Mouse (Mus musculus) thymus, postnatal 10 days (tissue): ENCODE measurements around the gene Gcn1l1.
"Not testable (repeated sequence)": the region's sequence is repeated elsewhere in the genome, so short reads cannot be mapped to it uniquely, and the experiment has no call there.

Source experiments
- DNase-seq, 2 experiments: peaks; one replicate each; pipeline ENCODE4 v3.0.0; 2021; ENCODE audit warnings: low spot score in 2 of 2

The Gcn1l1 gene

DNA sequence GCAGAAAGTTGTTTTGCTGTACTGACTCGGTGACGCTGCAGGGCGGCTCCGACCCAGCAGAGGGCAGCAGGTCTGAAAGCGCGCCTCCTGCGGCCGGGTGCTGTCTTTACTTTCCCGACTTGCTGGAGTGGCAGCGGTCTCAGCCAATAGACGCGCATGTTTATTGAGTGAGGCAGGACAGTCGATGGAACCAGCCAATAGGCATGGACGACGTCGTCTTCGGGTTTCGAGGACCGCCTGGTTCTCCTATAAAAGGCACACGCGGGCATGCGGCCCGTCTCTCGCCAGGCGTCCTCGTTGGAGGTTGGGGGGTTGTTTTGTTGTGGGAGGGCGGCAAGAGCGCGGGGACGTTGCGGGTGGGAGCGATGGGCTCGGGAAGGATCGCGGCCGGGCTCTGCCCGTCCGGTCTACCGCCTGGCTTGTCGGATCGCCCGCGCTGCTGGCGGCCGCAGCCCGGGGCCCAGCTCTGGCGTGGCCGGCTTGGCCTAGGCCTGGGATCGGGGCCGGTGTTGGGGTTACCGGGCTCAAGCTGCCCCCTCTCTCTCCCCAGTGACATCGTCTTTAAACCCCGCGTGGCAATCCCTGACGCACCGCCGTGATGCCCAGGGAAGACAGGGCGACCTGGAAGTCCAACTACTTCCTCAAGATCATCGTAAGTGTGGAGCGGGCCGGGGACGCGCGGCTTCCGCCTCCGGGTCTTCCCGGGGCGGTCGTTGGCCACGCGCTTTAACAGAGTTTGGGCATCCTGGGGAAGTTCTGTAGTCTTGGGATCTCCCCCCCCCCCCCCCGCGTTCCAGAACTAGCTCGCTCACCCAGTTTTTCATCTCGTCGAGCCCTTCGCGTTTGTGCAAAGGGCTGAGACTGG is 5.6 kb upstream of the Gcn1l1 start, which contains the start of gene Rplp0:
TSS of gene Rplp0 (plus strand) at position 231 of the 865 bp plus-strand sequence.
- DNase-seq: peak; percentile 99

DNA sequence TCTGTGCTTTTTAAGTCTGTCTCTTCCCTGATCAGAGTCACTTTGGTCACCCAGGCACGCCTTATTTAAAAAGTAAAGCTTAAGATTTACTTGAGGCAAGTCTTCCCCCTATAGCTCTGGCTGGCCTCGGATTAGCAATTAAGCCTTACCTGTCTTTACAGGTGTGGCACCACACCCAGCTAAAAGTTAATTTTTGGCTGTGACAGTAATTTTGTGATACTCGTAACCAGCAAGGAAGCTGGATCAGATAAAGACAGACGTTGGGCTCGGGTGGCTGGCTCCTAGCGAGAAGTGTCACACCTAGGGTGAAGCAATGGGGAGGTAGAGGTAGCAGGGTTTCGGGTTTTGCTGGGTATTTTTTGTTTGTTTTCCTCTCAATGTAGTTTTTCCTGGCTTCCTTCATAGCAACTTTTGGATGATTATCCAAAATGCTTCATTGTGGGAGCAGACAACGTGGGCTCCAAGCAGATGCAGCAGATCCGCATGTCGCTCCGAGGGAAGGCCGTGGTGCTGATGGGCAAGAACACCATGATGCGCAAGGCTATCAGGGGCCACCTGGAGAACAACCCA is 4.6 kb upstream of the Gcn1l1 start:
- DNase-seq: no peak

- no peak for DNase-seq
These were observed 1.1 kb upstream of the Gcn1l1 start for GRCm38 (mm10) chr5:115563771-115564585.

- no peak for DNase-seq
These were observed 349 bp downstream of the Gcn1l1 start for GRCm38 (mm10) chr5:115565403-115565802.

GRCm38 (mm10) chr5:115568681-115569080 is 3.6 kb downstream of the Gcn1l1 start:
- DNase-seq: no peak

- no peak for DNase-seq
These were observed 4.3 kb downstream of the Gcn1l1 start for GRCm38 (mm10) chr5:115569308-115569707.

GRCm38 (mm10) chr5:115569721-115570120 is 4.7 kb downstream of the Gcn1l1 start:
- DNase-seq: no peak

- no peak for DNase-seq
These were observed 6.0 kb downstream of the Gcn1l1 start for GRCm38 (mm10) chr5:115571086-115571485.

DNA sequence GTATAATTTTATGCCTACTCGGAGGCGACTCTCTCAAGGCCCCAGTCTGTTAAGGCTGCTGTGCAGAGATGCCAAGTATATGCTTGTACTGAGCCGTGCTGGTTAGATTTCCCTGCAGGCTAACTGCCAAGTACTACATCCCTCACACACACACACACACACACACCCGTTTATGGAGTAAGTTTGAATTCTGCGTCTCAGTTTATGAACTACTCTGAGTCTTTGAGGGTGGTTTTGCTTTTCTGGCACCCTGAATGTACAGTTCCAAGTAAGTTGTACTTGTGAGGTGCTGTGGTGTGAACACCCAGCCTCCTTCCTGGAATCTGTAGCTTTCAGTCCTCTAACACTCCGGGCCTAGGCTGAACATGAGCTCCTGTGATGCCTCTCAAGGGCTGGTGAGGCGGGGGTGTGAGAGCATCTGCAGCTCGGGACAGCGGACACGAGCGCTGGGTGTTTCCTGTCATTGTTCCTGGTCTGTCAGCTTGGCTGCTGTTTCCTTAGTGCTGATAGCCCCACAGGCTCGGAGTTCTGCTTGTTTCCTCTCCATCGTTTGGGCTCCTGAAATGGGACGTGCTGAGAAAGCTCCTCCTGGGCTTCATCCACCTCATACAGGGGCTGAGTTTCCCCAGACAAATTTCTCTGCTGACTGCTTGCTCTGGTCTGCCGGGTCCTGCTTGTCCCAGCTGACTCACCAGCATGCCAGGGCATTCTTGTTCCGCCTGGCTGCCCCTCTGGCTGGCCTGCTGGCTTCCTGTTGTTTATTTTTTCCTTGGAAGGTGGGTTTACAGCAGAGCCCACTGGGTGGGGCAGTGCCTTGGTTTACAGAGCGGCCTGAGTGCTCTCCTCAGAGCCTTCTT is 7.9 kb downstream of the Gcn1l1 start:
- DNase-seq: no peak

GRCm38 (mm10) chr5:115574992-115575391 is 9.9 kb downstream of the Gcn1l1 start:
- no peak for DNase-seq

- DNase-seq: not testable (repeated sequence)
These were observed 12.6 kb downstream of the Gcn1l1 start for GRCm38 (mm10) chr5:115577686-115578085.

GRCm38 (mm10) chr5:115578922-115579321 is 13.9 kb downstream of the Gcn1l1 start:
- no peak for DNase-seq

DNA sequence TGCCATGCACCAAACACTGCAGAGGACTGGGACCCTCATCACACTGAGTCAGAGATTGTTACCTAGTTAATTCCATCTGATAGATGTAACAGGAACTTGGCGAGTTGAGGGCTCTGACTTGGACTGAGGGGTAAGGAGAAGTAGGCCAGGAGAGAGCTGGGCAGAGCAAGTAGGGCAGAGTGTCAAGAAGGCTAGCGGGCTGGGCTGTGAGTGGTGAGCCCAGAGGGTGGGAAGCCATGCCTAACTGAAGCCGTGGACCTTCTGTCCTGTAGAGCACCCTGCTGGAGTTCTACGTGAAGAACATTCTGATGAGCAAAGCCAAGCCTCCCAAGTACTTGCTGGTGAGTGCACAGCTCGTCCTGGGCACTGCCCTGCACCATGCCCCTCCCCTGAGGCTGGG is 14.3 kb downstream of the Gcn1l1 start:
- DNase-seq: no peak

GRCm38 (mm10) chr5:115580229-115581001 is 15.4 kb downstream of the Gcn1l1 start:
- no peak for DNase-seq

DNA sequence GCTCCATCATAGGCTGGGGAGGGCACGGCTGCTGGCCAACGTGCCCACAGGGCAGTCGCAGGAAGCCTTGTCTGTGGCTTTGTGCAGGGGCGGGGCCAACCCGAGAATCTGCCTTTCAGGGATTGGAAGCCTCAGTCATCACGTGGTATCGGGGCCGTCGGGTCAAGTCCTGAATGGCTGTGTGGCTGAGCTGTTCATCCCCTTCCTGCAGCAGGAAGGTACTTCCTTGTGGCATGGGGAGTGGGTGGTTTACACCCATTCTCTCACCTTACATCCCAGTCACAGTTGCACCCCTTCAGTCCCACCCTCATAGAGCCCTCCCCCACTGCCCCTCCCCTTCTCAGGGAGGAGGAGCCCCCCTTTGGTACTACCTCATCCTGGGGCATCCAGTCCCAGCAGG is 16.6 kb downstream of the Gcn1l1 start:
- DNase-seq: no peak

DNA sequence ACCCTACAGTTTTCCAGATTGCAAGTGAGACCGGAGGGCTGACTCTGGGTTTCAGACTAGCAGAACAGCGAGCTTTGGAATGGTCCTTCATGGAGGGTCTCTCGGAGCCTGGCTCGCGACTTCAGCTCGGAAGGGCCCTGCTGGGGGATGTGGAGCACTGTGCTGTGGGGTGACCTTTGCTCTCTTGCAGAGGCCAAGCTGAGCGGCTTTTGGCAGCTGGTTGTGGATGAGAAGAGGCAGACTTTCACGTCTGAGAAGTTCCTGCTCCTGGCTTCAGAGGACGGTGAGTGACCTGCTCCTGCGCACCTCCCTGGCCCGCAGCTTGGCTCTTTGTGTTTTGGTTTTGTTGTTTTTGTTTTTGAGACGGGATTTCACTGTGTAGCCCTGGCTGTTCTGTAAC is 20.6 kb downstream of the Gcn1l1 start:
- no peak for DNase-seq

DNA sequence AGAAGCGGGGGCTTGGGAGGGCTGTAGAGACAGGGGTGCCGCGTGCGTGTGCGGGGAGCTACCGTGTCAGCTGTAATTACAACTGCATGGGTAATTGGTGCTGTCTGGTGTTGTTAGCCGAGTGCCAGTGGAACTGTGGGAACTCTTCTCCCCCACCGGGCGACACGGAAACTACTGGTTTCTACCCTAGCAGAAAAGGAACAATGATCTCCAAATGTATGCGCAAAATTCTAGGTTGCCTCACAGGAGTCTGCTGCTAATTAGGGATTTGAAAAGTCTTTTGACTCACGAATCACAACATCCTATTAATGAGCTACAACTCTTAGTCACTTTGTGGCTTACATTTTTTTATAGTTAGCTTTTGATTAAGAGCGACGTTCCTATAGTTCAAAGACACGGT is 21.1 kb downstream of the Gcn1l1 start:
- no peak for DNase-seq

DNA sequence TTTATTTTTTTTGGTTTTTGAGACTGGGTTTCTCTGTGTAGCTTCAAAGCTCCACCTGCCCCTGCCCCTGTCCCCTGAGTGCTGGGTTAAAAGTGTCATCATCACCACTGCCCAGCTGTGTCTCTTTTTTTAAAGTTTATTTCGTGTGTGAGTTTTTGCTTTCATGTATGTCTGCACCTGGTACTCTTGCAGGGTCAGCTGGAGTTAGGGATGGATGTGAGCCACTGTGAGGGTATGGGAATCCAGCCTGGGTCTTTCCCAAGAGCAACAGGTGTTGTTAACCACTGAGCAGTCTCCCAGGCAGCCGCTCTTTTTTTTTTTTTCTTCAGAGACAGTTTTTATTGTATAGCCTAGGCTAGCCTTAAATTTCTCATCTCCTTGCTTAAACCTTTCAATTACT is 21.7 kb downstream of the Gcn1l1 start:
- no peak for DNase-seq

- DNase-seq: no peak
These were observed 26.0 kb downstream of the Gcn1l1 start for GRCm38 (mm10) chr5:115591028-115591427.

DNA sequence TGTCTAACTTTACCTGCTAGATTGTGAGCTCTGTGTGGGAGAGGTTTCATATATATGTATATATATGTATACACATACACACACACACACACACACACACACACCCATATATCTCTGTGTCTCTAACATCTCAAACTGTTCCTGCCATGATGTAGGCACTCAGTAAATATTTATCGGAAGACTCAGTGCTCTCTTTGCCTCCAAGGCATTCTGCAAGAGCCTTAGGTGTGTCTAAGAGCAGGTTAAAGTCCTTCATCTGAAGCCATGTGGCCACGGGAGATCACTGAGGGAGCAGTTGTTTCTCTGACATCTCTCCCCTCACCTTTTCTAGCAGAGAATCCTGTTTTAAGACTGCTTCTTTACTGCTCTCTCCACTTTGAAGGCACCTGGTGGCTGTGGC is 26.5 kb downstream of the Gcn1l1 start:
- no peak for DNase-seq

- no peak for DNase-seq
These were observed 38.5 kb downstream of the Gcn1l1 start for GRCm38 (mm10) chr5:115603561-115603960.
